Mouse (Mus musculus) liver, embryonic 14.5 days (tissue): ENCODE results near the gene Ndufb8.

ENCODE experiments used
- CTCF ChIP-seq: IDR thresholded peaks from 2 replicates; pipeline ENCODE4 v1.5.1; 2016; ENCODE audit warnings: antibody characterized with exemption, low read depth, control low read depth
- EP300 ChIP-seq: IDR thresholded peaks from 2 replicates; pipeline ENCODE4 v1.6.1; 2016; ENCODE audit warnings: antibody characterized with exemption, low read depth

GRCm38 (mm10) chr19:44578038-44578437 is 22.8 kb upstream of the Ndufb8 start:
- TF ChIP-seq CTCF (no peak), EP300 (no peak)
